Mouse (Mus musculus): ENCODE results near the gene Asic2. TPM values are rescaled to one million over a fixed set of nuclear protein-coding genes. Genes with fewer than 3 reads are reported as not detected.

Gene Asic2
- polyA plus RNA-seq, 1 experiment, result 39.7 TPM

- Histone ChIP-seq H3K4me3 (replicated peaks; ENCODE audit: insufficient read depth, low read depth, low read length) (no peak overlapping the region), H3K27ac (ENCODE audit: insufficient read depth, low read length) (no peak overlapping the region), H3K27me3 (ENCODE audit: control insufficient read depth, insufficient read depth, low read length) (no peaks in the 10 kb centered on the region), H3K4me1 (ENCODE audit: control insufficient read depth, insufficient read depth, low read length) (no peaks in the 10 kb centered on the region)
- WGBS, result 87% methylated on average over 4 of the region's 4 CpGs
- TF ChIP-seq CTCF (IDR thresholded peaks at IDR 0.05; ENCODE audit: borderline replicate concordance, insufficient read depth, low read depth, low read length), result no peak
- TF ChIP-seq POLR2A (IDR thresholded peaks at IDR 0.05; ENCODE audit: borderline replicate concordance, insufficient read depth, low read length), result no peak
- no peak for DNase-seq
These were observed 55.2 kb downstream of the Asic2 start for GRCm38 (mm10) chr11:81913071-81913470.

DNA sequence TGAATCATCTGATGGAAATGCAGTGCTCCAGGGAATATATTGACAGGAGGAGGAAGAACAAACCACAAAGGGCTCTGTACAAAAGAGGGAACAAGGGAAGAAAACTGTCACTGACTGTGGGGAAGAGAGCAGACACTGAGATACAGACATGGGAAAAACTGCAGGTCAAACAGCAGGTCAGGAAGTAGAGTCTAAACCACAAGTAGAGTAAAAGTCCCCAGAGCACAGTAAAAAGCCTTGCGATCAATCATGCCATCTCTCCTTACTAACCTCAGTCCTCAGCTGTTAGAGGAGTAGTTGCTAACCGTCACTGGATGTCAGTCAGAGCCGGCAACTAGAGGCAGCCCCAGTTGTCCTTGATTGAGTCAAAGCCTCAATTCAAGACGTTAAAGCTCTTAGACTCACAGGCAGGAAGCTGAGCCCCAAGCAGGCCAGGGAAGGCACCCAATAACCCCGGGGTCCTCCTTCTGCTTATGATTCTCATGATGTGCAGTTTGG lies 58.8 kb downstream of the Asic2 start:
- Histone ChIP-seq H3K4me3 (replicated peaks; ENCODE audit: insufficient read depth, low read depth, low read length) (no peak overlapping the region), H3K27me3 (ENCODE audit: control insufficient read depth, insufficient read depth, low read length) (no peaks in the 10 kb centered on the region; the same call in 1 of the 2 replicates), H3K4me1 (ENCODE audit: control insufficient read depth, insufficient read depth, low read length) (no peaks in the 10 kb centered on the region), H3K27ac (ENCODE audit: insufficient read depth, low read length) (no peak overlapping the region)
- TF ChIP-seq POLR2A (IDR thresholded peaks at IDR 0.05; ENCODE audit: borderline replicate concordance, insufficient read depth, low read length), result no peak
- no peak for TF ChIP-seq CTCF (IDR thresholded peaks at IDR 0.05; ENCODE audit: borderline replicate concordance, insufficient read depth, low read depth, low read length)
- DNase-seq, result no peak
- WGBS, result 88% methylated on average over 5 of the region's 5 CpGs

DNA sequence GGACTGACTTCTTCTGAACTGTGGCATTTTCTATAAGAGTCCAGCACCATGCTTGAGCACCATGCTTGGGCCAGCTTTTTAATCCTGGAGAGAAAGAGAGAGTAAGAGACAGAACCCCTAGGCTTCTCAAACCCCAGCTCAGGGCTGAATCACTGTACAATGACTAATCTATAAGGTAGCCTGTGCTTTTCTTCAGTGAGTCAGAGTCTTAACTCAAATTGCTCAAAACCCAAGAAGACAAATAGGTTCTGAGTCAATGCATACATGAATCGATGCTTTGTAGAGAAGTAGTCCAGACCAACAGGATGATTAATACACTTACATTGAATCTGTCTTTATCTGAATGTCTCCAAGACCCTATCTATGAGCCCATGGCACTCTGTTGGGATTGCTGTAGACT lies 59.5 kb downstream of the Asic2 start:
- DNase-seq, result no peak
- H3K4me1 ChIP-seq (ENCODE audit: control insufficient read depth, insufficient read depth, low read length), result no peaks in the 10 kb centered on the region
- WGBS, result 94% methylated on average over 1 of the region's 1 CpGs
- no peak overlapping the region for H3K4me3 ChIP-seq (replicated peaks; ENCODE audit: insufficient read depth, low read depth, low read length)
- TF ChIP-seq POLR2A (IDR thresholded peaks at IDR 0.05; ENCODE audit: borderline replicate concordance, insufficient read depth, low read length) (no peak), CTCF (IDR thresholded peaks at IDR 0.05; ENCODE audit: borderline replicate concordance, insufficient read depth, low read depth, low read length) (no peak)
- no peak overlapping the region for H3K27ac ChIP-seq (ENCODE audit: insufficient read depth, low read length)
- no peaks in the 10 kb centered on the region; the same call in 1 of the 2 replicates for H3K27me3 ChIP-seq (ENCODE audit: control insufficient read depth, insufficient read depth, low read length)

DNA sequence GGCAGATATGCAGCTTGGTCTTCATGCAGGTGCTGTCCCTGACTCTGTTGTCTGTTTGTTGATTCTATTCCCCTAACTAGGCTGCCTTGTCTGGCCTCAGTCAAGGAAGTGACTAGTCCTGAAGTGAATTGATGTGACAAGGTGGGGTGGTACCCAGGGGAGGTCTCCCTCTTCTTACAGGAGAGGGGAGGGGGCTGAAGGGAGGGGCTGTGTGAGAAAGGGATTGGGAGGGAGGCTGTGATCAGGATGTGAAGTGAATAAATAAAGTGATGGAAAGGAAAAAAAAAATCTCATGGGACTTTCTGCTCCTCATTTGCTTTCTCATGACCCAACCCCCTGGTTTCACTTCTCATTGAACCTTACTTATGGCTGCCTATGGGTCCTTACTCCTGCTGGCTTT lies 65.9 kb downstream of the Asic2 start:
- Histone ChIP-seq H3K27ac (ENCODE audit: insufficient read depth, low read length) (no peak overlapping the region), H3K27me3 (ENCODE audit: control insufficient read depth, insufficient read depth, low read length) (no peaks in the 10 kb centered on the region; the same call in 1 of the 2 replicates), H3K4me1 (ENCODE audit: control insufficient read depth, insufficient read depth, low read length) (no peaks in the 10 kb centered on the region), H3K4me3 (replicated peaks; ENCODE audit: insufficient read depth, low read depth, low read length) (no peak overlapping the region)
- DNase-seq, result no peak
- TF ChIP-seq POLR2A (IDR thresholded peaks at IDR 0.05; ENCODE audit: borderline replicate concordance, insufficient read depth, low read length), result no peak
- no peak for TF ChIP-seq CTCF (IDR thresholded peaks at IDR 0.05; ENCODE audit: borderline replicate concordance, insufficient read depth, low read depth, low read length)

DNA sequence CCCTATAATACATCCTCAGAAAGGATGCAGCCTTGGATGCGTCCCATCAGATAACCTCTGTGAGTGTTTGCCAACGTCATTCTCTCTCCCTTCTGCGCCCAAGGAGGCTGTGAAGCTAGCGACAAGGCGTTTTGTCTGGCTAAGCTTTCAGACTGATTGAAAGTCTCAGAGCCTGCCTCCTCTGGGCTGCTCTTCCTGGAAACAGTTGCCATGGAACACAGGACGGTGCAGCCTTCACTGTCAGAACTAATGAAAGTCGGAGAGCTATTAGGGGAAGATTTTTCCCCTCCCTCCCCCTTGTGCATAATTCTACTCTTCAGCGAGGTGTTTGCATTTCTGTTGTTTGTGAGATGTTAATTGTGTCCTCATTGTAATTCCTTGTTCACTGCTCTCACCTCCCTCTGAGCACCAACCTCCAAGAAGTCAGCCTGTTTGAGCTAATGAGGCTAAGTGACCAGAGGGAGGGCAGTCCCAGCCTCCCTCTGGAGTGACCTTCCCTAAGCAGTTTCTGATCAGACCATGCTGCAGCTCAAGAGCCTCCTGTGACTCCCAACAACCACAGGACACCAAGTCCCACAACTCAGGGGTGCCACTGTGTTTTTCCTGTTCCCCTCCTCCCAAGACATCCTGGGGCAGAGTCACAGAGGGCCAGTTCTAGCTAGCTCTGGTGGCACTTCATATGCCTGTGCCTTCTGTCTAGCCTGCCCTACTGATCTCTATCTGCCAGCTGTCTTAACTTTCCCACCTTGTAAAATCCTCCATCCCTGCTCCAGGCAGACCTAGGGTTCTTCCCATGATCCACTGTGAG lies 70.5 kb downstream of the Asic2 start:
- no peaks in the 10 kb centered on the region for H3K27me3 ChIP-seq (ENCODE audit: control insufficient read depth, insufficient read depth, low read length)
- no peak overlapping the region for H3K27ac ChIP-seq (ENCODE audit: insufficient read depth, low read length)
- 19% methylated on average over 8 of the region's 8 CpGs for WGBS
- TF ChIP-seq POLR2A (IDR thresholded peaks at IDR 0.05; ENCODE audit: borderline replicate concordance, insufficient read depth, low read length) (no peak), CTCF (IDR thresholded peaks at IDR 0.05; ENCODE audit: borderline replicate concordance, insufficient read depth, low read depth, low read length) (no peak)
- peak in 1 of 2 experiments; percentile 9 for DNase-seq
- no peaks in the 10 kb centered on the region for H3K4me1 ChIP-seq (ENCODE audit: control insufficient read depth, insufficient read depth, low read length)
- no peak overlapping the region for H3K4me3 ChIP-seq (replicated peaks; ENCODE audit: insufficient read depth, low read depth, low read length)

- Histone ChIP-seq H3K4me3 (replicated peaks; ENCODE audit: insufficient read depth, low read depth, low read length) (no peak overlapping the region), H3K4me1 (ENCODE audit: control insufficient read depth, insufficient read depth, low read length) (no peaks in the 10 kb centered on the region), H3K27ac (ENCODE audit: insufficient read depth, low read length) (no peak overlapping the region), H3K27me3 (ENCODE audit: control insufficient read depth, insufficient read depth, low read length) (no peaks in the 10 kb centered on the region)
- TF ChIP-seq CTCF (IDR thresholded peaks at IDR 0.05; ENCODE audit: borderline replicate concordance, insufficient read depth, low read depth, low read length) (no peak), POLR2A (IDR thresholded peaks at IDR 0.05; ENCODE audit: borderline replicate concordance, insufficient read depth, low read length) (no peak)
- WGBS, result 89% methylated on average over 6 of the region's 6 CpGs
- DNase-seq, result no peak
These were observed 71.7 kb downstream of the Asic2 start for GRCm38 (mm10) chr11:81896511-81896910.

GRCm38 (mm10) chr11:81871506-81872213 lies 96.6 kb downstream of the Asic2 start:
- Histone ChIP-seq H3K4me3 (replicated peaks; ENCODE audit: insufficient read depth, low read depth, low read length) (no peak overlapping the region), H3K27me3 (ENCODE audit: control insufficient read depth, insufficient read depth, low read length) (no peaks in the 10 kb centered on the region), H3K27ac (ENCODE audit: insufficient read depth, low read length) (no peak overlapping the region), H3K4me1 (ENCODE audit: control insufficient read depth, insufficient read depth, low read length) (no peaks in the 10 kb centered on the region)
- WGBS, result 70% methylated on average over 9 of the region's 9 CpGs
- DNase-seq, result no peak
- TF ChIP-seq CTCF (IDR thresholded peaks at IDR 0.05; ENCODE audit: borderline replicate concordance, insufficient read depth, low read depth, low read length), result no peak
- no peak for TF ChIP-seq POLR2A (IDR thresholded peaks at IDR 0.05; ENCODE audit: borderline replicate concordance, insufficient read depth, low read length)
